Mouse (Mus musculus): ENCODE results near the gene Rps15.

DNA sequence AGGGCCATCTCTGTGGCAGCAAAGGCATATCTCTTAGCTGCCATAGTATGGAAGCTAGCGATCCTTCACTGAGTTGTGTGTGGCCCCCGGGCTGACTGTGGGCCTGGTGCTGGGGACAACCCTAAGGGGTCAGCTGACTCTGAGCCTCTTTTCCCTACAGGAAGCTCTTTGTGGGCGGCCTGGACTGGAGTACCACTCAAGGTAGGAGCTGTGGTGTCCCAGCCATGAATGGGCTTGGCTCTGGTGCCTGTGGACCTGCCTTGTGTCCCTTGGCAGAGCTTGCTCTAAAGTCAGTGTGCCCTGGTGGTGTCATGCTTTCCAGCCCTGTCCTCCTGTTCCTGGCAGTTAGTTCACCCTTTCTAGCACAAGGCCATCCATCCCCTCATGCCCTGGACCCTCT is 18.4 kb upstream of the Rps15 start:
- TF ChIP-seq TCF12 (IDR thresholded peaks at IDR 0.05; ENCODE audit: low read depth, low read length) (no peak), EP300 (IDR thresholded peaks at IDR 0.05; ENCODE audit: low read length) (no peak), CTCF (conservative IDR thresholded peaks at IDR 0.05 in 1 of 2, IDR thresholded peaks at IDR 0.05 in 1 of 2; ENCODE audit: low read depth in 2 of 2, low read length in 2 of 2) (no peak)
